Mouse (Mus musculus): ENCODE results near the gene Capns1. TPM values are rescaled to one million over a fixed set of nuclear protein-coding genes. Genes with fewer than 3 reads are reported as not detected.

Gene Capns1
- total RNA-seq, 1 experiment from 2014 or later: 136 TPM

- peak; percentile 67 for ATAC-seq (replicated peaks; ENCODE audit: low read depth, poor library complexity, severe bottlenecking)
These were observed 17.3 kb downstream of the Capns1 start for GRCm38 (mm10) chr7:30181308-30181707.

DNA sequence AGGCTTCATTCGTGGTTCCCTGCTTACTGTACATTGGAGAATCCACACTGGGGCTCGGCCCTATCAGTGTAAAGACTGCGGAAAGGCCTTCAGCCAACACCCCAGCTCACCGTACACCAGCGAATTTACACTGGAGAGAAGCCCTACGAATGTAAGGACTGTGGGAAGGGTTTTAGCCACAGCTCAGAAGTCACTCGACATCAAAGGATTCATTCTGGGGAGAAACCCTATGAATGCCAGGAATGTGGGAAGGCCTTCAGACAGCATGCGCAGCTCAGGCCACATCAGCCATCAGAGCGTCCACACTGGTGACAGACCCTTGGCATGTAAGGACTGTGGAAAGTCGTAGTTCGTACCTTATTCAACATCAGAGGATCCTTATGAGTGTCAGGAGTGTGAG lies 20.4 kb downstream of the Capns1 start:
- ATAC-seq (replicated peaks; ENCODE audit: low read depth, poor library complexity, severe bottlenecking): no peak

DNA sequence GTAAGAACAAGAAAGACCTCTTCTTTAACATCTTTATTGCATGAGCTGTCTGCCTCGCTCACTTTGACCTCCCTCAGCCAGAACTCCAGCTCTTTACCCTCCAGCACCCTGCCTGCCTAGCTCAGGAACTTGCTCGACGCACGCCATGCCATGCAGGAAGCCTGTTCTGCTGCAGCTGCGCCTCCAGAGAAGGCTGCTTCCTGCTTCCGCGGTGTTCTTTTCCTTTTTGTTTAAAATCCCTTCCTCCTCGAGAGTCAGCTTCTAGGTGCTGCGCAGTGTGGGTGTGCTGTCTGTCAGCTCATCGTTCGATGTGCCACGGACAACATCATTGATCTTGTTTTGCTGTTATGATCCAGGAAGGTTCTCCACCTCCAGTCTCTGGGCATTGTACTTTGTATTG lies 22.1 kb downstream of the Capns1 start:
- ATAC-seq (replicated peaks; ENCODE audit: low read depth, poor library complexity, severe bottlenecking): 0 out of 2 replicates have a peak, but pooled peaks have one; percentile 20

GRCm38 (mm10) chr7:30170283-30170951 lies 28.2 kb downstream of the Capns1 start:
- no peak for ATAC-seq (replicated peaks; ENCODE audit: low read depth, poor library complexity, severe bottlenecking)

DNA sequence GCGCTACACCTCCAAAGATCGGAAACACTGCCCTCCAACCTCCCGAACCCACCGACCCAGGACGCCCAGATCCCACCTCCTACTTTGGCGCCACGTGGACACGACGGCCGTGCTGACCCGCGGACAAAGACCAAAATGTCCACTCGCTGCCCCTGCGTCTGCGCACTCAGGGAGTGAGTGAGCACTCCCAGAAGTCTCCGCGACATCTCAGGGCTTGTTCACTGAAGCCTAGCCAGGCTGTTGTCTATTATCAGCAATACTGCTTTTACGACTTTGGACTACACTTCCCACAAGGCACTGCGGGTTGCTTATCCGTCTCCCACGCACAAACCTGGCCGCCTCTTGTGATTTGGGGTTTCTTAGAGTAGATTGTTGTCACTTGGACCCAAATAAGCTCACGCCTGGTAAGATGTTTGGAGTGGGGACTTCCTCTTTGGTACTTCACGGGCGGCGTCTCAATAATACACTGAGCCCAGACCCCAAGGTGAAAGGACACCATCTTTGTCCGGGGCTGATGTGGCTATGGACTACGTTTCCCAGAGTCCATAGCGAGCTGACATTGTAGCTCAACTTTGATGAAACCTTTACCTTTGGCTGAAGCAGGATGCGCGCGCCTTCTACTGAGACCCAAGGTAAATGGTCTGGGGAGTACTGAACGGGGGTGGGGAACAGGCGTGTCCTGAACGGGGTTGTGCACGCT lies 28.9 kb downstream of the Capns1 start, which contains the start of gene Zfp146:
TSS of gene Zfp146 (minus strand) at position 168 of the 700 bp plus-strand sequence.
- ATAC-seq (replicated peaks; ENCODE audit: low read depth, poor library complexity, severe bottlenecking): peak; percentile 96

DNA sequence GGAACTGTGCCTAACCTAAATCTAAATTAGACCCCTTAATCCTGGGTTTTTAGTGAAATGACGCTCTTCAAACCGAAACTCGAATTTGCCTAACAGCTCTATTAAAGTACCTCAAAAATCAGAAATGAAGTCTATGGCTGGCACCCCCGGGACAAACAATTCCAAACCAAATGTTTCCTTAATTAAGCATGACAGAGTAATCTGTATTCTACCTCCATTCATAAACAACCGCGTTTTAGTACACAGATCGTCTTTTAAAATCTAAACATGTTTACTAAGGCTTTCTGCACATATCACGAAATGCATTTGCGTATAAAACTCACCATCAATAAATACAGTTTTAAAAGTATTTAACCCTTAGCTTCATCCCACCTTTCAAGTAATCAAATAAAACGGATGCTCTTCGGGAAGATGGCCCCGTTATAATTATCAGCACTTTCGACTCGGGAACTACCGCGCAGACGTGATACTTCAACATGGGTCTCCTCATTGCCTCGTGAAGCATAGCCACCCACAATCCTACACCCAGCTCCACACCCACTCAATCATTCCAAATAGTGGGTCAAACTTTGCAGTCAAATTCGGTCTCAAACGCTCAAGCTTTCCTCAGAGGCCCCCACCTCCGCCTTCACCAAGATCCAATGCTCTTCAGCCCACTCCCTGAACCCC lies 29.6 kb downstream of the Capns1 start:
- no peak; the same call in 1 of the 2 replicates for ATAC-seq (replicated peaks; ENCODE audit: low read depth, poor library complexity, severe bottlenecking)

GRCm38 (mm10) chr7:30164745-30165144 lies 33.9 kb downstream of the Capns1 start:
- ATAC-seq (replicated peaks; ENCODE audit: low read depth, poor library complexity, severe bottlenecking): no peak

GRCm38 (mm10) chr7:30163113-30163512 lies 35.5 kb downstream of the Capns1 start:
- ATAC-seq (replicated peaks; ENCODE audit: low read depth, poor library complexity, severe bottlenecking): no peak

DNA sequence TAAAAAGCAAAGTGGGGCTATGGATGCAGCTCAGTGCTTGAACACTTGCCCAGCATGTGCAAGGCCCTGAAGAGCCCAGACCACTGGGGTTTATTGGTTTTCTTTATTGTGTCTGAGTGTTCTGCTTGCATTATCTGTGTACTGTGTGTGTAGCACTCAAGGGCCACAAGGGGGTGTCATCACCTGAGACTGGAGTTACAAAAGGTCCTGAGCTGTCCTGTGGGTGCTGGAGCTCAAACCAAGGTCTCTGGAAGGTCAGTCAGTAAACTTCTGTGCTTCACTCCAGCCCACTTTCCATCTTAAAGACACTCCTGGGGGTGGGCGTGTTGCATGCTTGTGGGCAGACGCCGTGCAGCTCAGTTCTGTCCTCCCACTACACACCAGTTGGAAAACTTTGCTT lies 43.1 kb downstream of the Capns1 start:
- no peak for ATAC-seq (replicated peaks; ENCODE audit: low read depth, poor library complexity, severe bottlenecking)

GRCm38 (mm10) chr7:30154040-30154439 lies 44.6 kb downstream of the Capns1 start:
- no peak for ATAC-seq (replicated peaks; ENCODE audit: low read depth, poor library complexity, severe bottlenecking)

- no peak for ATAC-seq (replicated peaks; ENCODE audit: low read depth, poor library complexity, severe bottlenecking)
These were observed 51.6 kb downstream of the Capns1 start for GRCm38 (mm10) chr7:30147011-30147410.

DNA sequence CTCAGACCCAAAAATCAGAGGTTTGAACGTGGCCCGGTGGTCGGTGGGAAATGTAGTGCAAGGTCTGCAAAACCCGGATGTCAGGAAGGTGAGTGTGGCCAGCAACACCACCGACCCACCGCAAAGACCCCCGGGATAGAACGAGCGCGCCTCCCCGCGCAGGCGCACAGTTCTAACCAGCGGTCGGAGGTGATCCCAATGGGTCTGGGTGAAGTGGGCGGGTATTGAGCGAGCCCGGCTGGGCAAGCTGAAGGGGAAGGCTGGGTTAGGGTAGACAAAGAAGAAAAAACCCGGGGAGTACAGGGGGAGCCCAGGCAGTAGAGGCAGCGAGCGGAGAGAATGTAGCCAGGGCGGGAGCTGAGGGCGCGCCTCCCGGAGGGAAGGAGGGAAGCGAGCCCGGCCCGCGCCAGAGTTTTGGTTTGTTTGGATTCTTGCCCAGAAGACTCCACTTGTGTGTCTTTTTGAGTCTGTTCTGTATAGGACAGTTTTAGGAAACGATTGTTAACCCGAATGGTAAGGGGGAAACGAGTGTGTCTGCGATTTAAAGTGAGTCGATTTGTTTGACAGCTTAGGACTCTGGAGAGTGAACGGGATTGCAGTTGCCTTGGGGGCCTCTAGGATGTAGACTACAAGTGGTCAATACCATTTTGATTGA lies 54.9 kb downstream of the Capns1 start:
- ATAC-seq (replicated peaks; ENCODE audit: low read depth, poor library complexity, severe bottlenecking): peak; percentile 89

DNA sequence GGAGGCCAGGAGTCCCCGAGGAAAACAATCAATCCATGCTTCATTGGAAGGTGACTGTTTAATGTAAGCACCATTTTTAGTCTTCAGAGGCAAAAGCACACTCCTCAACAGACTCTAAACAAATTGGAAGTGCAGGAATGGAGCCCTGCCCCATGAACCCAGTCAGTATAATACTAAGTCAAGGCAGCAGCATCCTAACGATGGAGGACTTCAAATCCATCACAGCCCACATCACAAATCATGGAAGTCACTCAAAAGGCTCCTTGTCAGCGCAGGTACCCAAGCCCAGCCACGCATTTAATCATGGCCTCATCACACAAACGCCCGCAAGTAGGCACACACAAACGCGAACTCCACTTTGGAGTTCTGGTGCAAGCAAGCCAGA lies 55.4 kb downstream of the Capns1 start:
- ATAC-seq (replicated peaks; ENCODE audit: low read depth, poor library complexity, severe bottlenecking): no peak

Other genes with a start within 250 kb of the Capns1 start
- 9.2 and 10.4 TPM in 2 replicates for gene Zfp74, start 244.7 kb downstream of the Capns1 start, total RNA-seq (2017)
- gene Zfp568, start 214.9 kb downstream of the Capns1 start, total RNA-seq (2017): 18.3 and 27.2 TPM in 2 replicates
- gene Zfp14, start 147.4 kb downstream of the Capns1 start, total RNA-seq (2017): 0.82 and 2.9 TPM in 2 replicates
- 3.1 and 6.7 TPM in 2 replicates for gene Zfp82, start 125.9 kb downstream of the Capns1 start, total RNA-seq (2017)
- gene Gm26920, start 108.4 kb downstream of the Capns1 start, total RNA-seq (2017): 0.10 TPM in 1 of 2 replicates, not detected in the other
- gene Zfp566, start 108.3 kb downstream of the Capns1 start, total RNA-seq (2017): 5.0 and 6.2 TPM in 2 replicates
- gene Zfp260, start 104.0 kb downstream of the Capns1 start, total RNA-seq (2017): 33.5 and 37.5 TPM in 2 replicates
- gene Zfp382, start 76.9 kb downstream of the Capns1 start, total RNA-seq (2017): 5.1 and 6.8 TPM in 2 replicates
- gene Zfp146, start 29.1 kb downstream of the Capns1 start, total RNA-seq (2017): 113 and 122 TPM in 2 replicates
- gene Cox7a1, start 14.7 kb downstream of the Capns1 start, total RNA-seq (2017): not detected in 2 replicates
- gene Polr2i, start 33.1 kb upstream of the Capns1 start, total RNA-seq (2017): 37.3 and 65.1 TPM in 2 replicates
- 40.5 TPM in 2 replicates for gene Tbcb, start 33.5 kb upstream of the Capns1 start, total RNA-seq (2017)
- not detected in 2 replicates for gene Ovol3, start 36.9 kb upstream of the Capns1 start, total RNA-seq (2017)
- not detected in 2 replicates for gene Thap8, start 81.3 kb upstream of the Capns1 start, total RNA-seq (2017)
- 8.2 and 17.5 TPM in 2 replicates for gene Wdr62, start 81.6 kb upstream of the Capns1 start, total RNA-seq (2017)
- not detected in 2 replicates for gene Clip3, start 92.9 kb upstream of the Capns1 start, total RNA-seq (2017)
- 15.2 and 31.2 TPM in 2 replicates for gene Alkbh6, start 109.9 kb upstream of the Capns1 start, total RNA-seq (2017)
- 1.4 TPM in 1 of 2 replicates, not detected in the other for gene Syne4, start 116.0 kb upstream of the Capns1 start, total RNA-seq (2017)
- gene E130208F15Rik, start 122.9 kb upstream of the Capns1 start, total RNA-seq (2017): 0.96 and 3.3 TPM in 2 replicates
- 10.8 and 11.0 TPM in 2 replicates for gene Sdhaf1, start 125.1 kb upstream of the Capns1 start, total RNA-seq (2017)
- not detected in 2 replicates for gene Lrfn3, start 164.0 kb upstream of the Capns1 start, total RNA-seq (2017)
- gene Tyrobp, start 214.9 kb upstream of the Capns1 start, total RNA-seq (2017): 94.7 and 118 TPM in 2 replicates
- gene Hcst, start 221.0 kb upstream of the Capns1 start, total RNA-seq (2017): 9.4 and 11.9 TPM in 2 replicates
- 9.0 and 13.0 TPM in 2 replicates for gene Nfkbid, start 222.9 kb upstream of the Capns1 start, total RNA-seq (2017)
- not detected in 2 replicates for gene Aplp1, start 246.7 kb upstream of the Capns1 start, total RNA-seq (2017)